Mouse (Mus musculus) limb, embryonic 14.5 days (tissue): ENCODE measurements around the gene Ndufa11. TPM values are rescaled to one million over a fixed set of nuclear protein-coding genes. Genes with fewer than 3 reads are reported as not detected.

Experiments
- ATAC-seq: fragments of 200-750 bp; cut with Nextera tagmentation; 2 replicates; pipeline ENCODE4 v1.8.0; 2017; ENCODE audit warnings: low read depth, moderate number of reproducible peaks, moderate TSS enrichment; ENCODE audit not compliant: low FRiP score
- DNase-seq: peaks from one replicate; pipeline ENCODE4 v3.0.0-alpha.2; 2015; ENCODE audit warnings: low spot score
- H3K27ac ChIP-seq: fragments of 300-500 bp; sonication (generic); replicated peaks from 2 replicates; pipeline ENCODE4 v1.5.1; 2014; ENCODE audit warnings: low read depth, mild to moderate bottlenecking, low read length, moderate library complexity, mixed read lengths
- H3K27me3 ChIP-seq: fragments of 300-500 bp; sonication (generic); 2 replicates; pipeline ENCODE4 v1.6.1; 2014; ENCODE audit warnings: low read length, mixed read lengths; ENCODE audit not compliant: control insufficient read depth, insufficient read depth
- H3K36me3 ChIP-seq: fragments of 300-500 bp; sonication (generic); 2 replicates; pipeline ENCODE4 v1.6.1; 2014; ENCODE audit warnings: mild to moderate bottlenecking, low read length, moderate library complexity, mixed read lengths; ENCODE audit not compliant: control insufficient read depth, insufficient read depth
- H3K4me1 ChIP-seq: fragments of 300-500 bp; sonication (generic); 2 replicates; pipeline ENCODE4 v1.6.1; 2014; ENCODE audit warnings: antibody characterized with exemption, low read length, mixed read lengths; ENCODE audit not compliant: control insufficient read depth, insufficient read depth
- H3K4me2 ChIP-seq: fragments of 300-500 bp; sonication (generic); replicated peaks from 2 replicates; pipeline ENCODE4 v1.6.1; 2014; ENCODE audit warnings: low read depth, mild to moderate bottlenecking, low read length, moderate library complexity; ENCODE audit not compliant: severe bottlenecking
- H3K4me3 ChIP-seq: fragments of 300-500 bp; sonication (generic); replicated peaks from 2 replicates; pipeline ENCODE4 v1.5.1; 2014; ENCODE audit warnings: low read length
- H3K9ac ChIP-seq: fragments of 300-500 bp; sonication (generic); 2 replicates; pipeline ENCODE4 v1.6.1; 2014; ENCODE audit warnings: mild to moderate bottlenecking, low read depth, low read length, moderate library complexity; ENCODE audit not compliant: severe bottlenecking
- H3K9me3 ChIP-seq: fragments of 300-500 bp; sonication (generic); 2 replicates; pipeline ENCODE4 v1.6.1; 2016; ENCODE audit warnings: low read length; ENCODE audit not compliant: control insufficient read depth
- POLR2A ChIP-seq: fragments of 200-500 bp; IDR thresholded peaks from 2 replicates; pipeline ENCODE4 v1.8.0; 2012; ENCODE audit warnings: inconsistent platforms, mild to moderate bottlenecking, moderate library complexity, borderline replicate concordance; ENCODE audit not compliant: insufficient read depth, insufficient read length; ENCODE audit errors: extremely low read depth
- WGBS: fragments of 180-500 bp; shearing (Covaris S2); extraction: QIAGEN DNeasy Blood & Tissue Kit; methylation state at CpG from one replicate; pipeline ENCODE4 v1.1.7; 2014; 5-methylcytosine and 5-hydroxymethylcytosine counted together
- polyA plus RNA-seq, 2 experiments: library from polyadenylated mRNA; depleted of rRNA in 1 of 2; stranded (reverse) in 1 of 2; unstranded in 1 of 2; fragments of >200 nt; fragmentation: Nextera tagmentation in 1 of 2; extraction: Ambion mirVana in 1 of 2; gene quantifications; 2 replicates each; pipeline versions ENCODE4 v1.2.1 to v1.2.3; 2012 to 2014

Ndufa11 gene
- polyA plus RNA-seq, 2 experiments: 251 to 480 TPM

DNA sequence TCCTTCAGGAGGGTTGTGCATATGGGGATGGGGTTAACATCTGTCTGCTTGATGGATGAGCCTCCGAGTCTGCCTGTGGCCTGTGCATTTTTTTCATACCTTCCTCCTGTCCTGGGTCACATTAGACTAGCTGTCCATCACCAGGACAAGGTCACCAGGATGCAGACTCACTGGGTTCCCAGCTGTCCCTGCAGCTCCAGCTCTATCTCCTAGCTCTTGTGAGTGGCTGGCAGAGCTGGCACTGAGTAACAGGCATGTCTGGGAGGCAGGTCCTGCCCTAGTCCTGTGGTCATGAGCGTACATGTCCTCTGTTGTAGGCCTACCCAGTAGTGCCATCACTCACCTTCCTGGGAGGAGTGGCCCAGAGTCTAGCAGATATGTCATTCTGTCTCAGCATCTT is 17.1 kb upstream of the Ndufa11 start:
- H3K4me3 ChIP-seq: no peak overlapping the region
- ATAC-seq (no peak), DNase-seq (no peak)
- 70% methylated on average over 2 of the region's 2 CpGs for WGBS
- no peaks in the 10 kb centered on the region for H3K4me1 ChIP-seq
- H3K36me3 ChIP-seq: peaks cover 96% of the 10 kb centered on the region
- TF ChIP-seq POLR2A: no peak
- H3K9ac ChIP-seq: no peak overlapping the region
- H3K9me3 ChIP-seq: no peaks in the 10 kb centered on the region
- H3K4me2 ChIP-seq: no peak overlapping the region
- no peak overlapping the region for H3K27ac ChIP-seq
- H3K27me3 ChIP-seq: no peaks in the 10 kb centered on the region

DNA sequence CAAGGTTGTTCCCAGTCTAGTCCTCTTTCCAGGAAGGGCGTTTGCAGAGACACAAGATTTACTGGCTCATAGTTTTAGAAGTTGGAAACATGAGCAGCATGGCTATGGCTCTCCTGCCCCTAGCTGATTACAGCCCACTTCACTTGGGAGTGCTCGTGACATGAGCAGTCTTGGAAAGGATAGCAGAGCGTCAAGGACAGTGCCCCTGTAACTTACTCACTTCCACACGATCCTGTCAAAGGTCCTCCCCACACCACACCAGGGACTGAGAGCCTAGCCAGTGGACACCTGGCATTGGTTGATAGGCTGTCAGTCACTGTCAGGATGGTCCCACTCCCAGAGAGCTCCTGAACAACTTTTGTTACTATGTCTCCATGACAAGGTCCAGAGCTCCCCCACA is 14.5 kb upstream of the Ndufa11 start:
- no peak overlapping the region for H3K9ac ChIP-seq
- peaks cover 98% of the 10 kb centered on the region for H3K36me3 ChIP-seq
- H3K4me1 ChIP-seq: no peaks in the 10 kb centered on the region
- H3K4me3 ChIP-seq: no peak overlapping the region
- WGBS: 82% methylated on average over 4 of the region's 4 CpGs
- H3K27me3 ChIP-seq: no peaks in the 10 kb centered on the region
- no peak overlapping the region for H3K27ac ChIP-seq
- no peak overlapping the region for H3K4me2 ChIP-seq
- DNase-seq (no peak), ATAC-seq (no peak)
- no peak for TF ChIP-seq POLR2A
- H3K9me3 ChIP-seq: no peaks in the 10 kb centered on the region

DNA sequence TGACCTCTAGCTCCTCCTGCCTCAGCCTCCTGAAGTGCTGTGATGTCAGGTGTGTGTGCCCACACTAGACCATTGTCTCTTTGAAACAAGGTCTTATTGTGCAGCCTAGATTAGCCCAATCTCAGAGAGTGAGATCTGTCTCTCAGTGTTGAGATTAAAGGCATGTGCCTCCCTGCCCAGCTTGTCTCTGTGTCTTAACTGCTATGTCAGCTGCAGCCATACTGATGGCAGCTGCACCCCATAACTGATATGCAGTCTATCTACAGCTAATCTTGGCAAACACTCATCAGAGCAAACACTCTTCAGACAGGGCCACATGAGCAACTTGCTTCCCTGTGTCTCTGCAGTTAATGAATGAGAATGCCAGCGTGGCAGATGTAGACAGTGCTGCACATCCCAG is 11.1 kb upstream of the Ndufa11 start:
- Histone ChIP-seq H3K27me3 (no peaks in the 10 kb centered on the region), H3K9me3 (no peaks in the 10 kb centered on the region), H3K9ac (no peak overlapping the region), H3K4me2 (no peak overlapping the region), H3K27ac (no peak overlapping the region), H3K36me3 (peaks cover 98% of the 10 kb centered on the region), H3K4me1 (no peaks in the 10 kb centered on the region), H3K4me3 (no peak overlapping the region)
- TF ChIP-seq POLR2A: no peak
- no peak for ATAC-seq
- WGBS: 85% methylated on average over 1 of the region's 1 CpGs
- DNase-seq: no peak

DNA sequence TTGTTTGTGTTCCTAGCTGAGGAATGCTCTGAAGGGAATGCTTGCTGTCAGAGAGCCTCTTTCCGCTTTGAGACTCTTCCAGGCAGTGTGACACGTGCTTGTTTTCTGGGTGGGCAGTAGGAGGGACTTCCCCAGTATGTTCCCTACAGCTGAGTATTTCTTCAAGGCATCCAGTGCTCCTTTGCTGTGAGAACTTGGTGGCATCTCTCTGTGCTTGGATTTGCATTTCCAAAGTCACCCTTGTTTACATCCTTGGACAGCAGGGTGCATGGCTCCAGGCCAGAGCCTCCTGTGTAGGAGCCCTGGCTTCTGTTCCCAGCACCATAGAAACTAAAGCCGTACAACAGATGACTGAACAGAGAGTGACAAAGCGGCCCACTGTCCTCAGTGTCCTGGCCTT is 8.9 kb upstream of the Ndufa11 start:
- Histone ChIP-seq H3K4me1 (no peaks in the 10 kb centered on the region), H3K4me2 (no peak overlapping the region), H3K27ac (no peak overlapping the region), H3K36me3 (peaks cover 97% of the 10 kb centered on the region), H3K9ac (no peak overlapping the region), H3K9me3 (no peaks in the 10 kb centered on the region), H3K4me3 (no peak overlapping the region), H3K27me3 (no peaks in the 10 kb centered on the region)
- 81% methylated on average over 4 of the region's 4 CpGs for WGBS
- ATAC-seq: no peak
- DNase-seq: no peak
- no peak for TF ChIP-seq POLR2A

DNA sequence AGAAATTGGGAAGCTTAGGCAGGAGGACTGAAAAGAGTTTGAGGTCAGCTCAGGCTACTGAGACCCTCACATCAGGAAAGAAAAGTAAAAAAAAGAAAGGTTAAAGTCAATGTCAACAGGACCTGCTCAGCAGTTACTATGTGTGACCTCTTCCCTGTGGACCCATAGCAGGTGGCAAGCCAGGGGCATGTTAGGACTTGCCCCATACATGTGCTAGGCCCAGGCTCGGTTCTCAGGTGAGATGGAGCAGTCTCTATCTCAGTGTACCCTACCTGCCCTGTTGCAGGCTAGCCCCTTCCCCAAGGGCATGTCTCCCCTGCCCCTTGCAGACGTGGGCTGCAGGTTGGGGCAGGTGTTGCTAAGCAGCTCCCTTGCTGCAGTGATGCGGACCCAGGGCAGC is 7.9 kb upstream of the Ndufa11 start:
- H3K36me3 ChIP-seq: peaks cover 92% of the 10 kb centered on the region
- 86% methylated on average over 3 of the region's 3 CpGs for WGBS
- DNase-seq (no peak), ATAC-seq (no peak)
- H3K9ac ChIP-seq: no peak overlapping the region
- no peak overlapping the region for H3K4me3 ChIP-seq
- H3K9me3 ChIP-seq: no peaks in the 10 kb centered on the region
- H3K4me2 ChIP-seq: no peak overlapping the region
- H3K27ac ChIP-seq: no peak overlapping the region
- H3K4me1 ChIP-seq: no peaks in the 10 kb centered on the region
- no peaks in the 10 kb centered on the region for H3K27me3 ChIP-seq
- TF ChIP-seq POLR2A: no peak

DNA sequence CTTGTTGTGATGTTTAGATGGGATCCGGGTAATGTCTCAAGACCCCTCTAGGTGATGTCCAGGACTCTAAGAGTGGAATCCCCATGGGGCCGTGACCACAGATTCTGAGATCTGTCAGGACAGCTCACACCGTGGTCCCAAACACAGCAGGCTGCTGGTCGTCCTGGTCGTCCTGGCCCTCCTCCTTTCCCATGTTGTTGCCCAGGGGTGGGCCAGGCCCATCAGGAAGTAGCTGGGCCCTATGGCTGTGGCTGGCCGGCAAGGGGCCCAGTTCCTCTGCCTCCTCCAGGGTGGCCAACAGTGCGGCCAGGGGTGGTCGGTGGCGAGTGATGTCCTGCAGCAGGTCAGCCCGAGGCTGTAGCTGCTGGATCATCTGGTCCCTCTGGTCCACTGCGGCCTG is 2.2 kb upstream of the Ndufa11 start:
- TF ChIP-seq POLR2A: no peak
- H3K4me3 ChIP-seq: peak overlapping the region; percentile 53; the same call in 1 of the 2 replicates
- 0 out of 2 replicates have a peak overlapping the region, but pooled peaks have one; percentile 69 for H3K9ac ChIP-seq
- H3K36me3 ChIP-seq: peaks cover 35% of the 10 kb centered on the region
- no peaks in the 10 kb centered on the region for H3K9me3 ChIP-seq
- peak overlapping the region; percentile 65 for H3K4me2 ChIP-seq
- H3K27me3 ChIP-seq: no peaks in the 10 kb centered on the region
- H3K4me1 ChIP-seq: peaks cover 18% of the 10 kb centered on the region
- 50% methylated on average over 11 of the region's 11 CpGs for WGBS
- no peak for DNase-seq
- no peak for ATAC-seq
- no peak overlapping the region for H3K27ac ChIP-seq
